Mouse (Mus musculus) liver, embryonic 14 days (tissue): ENCODE measurements around the gene Cyp4a10. TPM values are rescaled to one million over a fixed set of nuclear protein-coding genes. Genes with fewer than 3 reads are reported as not detected.

Experiments used
- polyA plus RNA-seq: library from polyadenylated mRNA; depleted of rRNA; stranded (reverse); fragments of >200 nt; gene quantifications from 2 replicates; pipeline ENCODE4 v1.2.3, GENCODE M21; 2012; rRNA removed

Gene Cyp4a10
- not detected in 2 replicates for polyA plus RNA-seq

GRCm38 (mm10) chr4:115518000-115518399, at the start of gene Cyp4a10:
Cyp4a10 (plus strand) TSS chr4:115518264.

DNA sequence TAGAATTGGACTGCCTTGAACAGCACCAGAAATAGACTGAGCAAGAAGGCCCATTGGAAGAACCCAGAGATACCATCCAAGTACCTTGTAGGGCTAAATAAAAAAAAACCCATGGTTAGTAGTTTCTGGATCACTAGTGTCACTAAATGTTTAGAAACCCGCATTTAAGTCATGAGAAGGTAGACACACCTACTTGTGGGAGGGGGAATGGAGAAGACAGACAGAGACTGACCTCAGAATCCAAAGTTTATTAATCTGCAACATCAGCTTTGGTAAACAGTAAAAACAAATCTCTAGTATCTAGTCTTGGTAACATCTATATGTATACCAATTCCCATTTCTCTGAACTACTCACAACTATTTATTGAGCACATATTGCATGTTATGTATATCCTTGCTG, 22.1 kb upstream of the Cyp4a10 start, which contains the start of gene Cyp4a14:
Cyp4a14 (minus strand) TSS at position 142 of the 400 bp plus-strand sequence.

GRCm38 (mm10) chr4:115563401-115563800, 45.3 kb downstream of the Cyp4a10 start, which contains the start of gene Cyp4a31:
Cyp4a31 (plus strand) TSS chr4:115563649.

Other genes starting within 250 kb of the Cyp4a10 start
- not detected in 2 replicates for gene Cyp4a12a, start 219.2 kb upstream of the Cyp4a10 start, polyA plus RNA-seq
- gene Cyp4a12b, start 106.6 kb upstream of the Cyp4a10 start, polyA plus RNA-seq, result not detected in 2 replicates
- not detected in 2 replicates for gene Cyp4a30b, start 65.7 kb upstream of the Cyp4a10 start, polyA plus RNA-seq
- gene Cyp4a14, start 22.1 kb upstream of the Cyp4a10 start, polyA plus RNA-seq, result 0.01 TPM in 1 of 2 replicates, not detected in the other
- gene Cyp4a31, start 45.4 kb downstream of the Cyp4a10 start, polyA plus RNA-seq, result 0.05 TPM in 2 replicates
- gene Cyp4a32, start 82.7 kb downstream of the Cyp4a10 start, polyA plus RNA-seq, result not detected in 2 replicates
- gene Cyp4b1, start 129.5 kb downstream of the Cyp4a10 start, polyA plus RNA-seq, result 0.70 and 0.98 TPM in 2 replicates
- gene Efcab14, start 219.5 kb downstream of the Cyp4a10 start, polyA plus RNA-seq, result 8.1 and 8.2 TPM in 2 replicates